ENCODE assay signal across 23 mouse cellular contexts in the genomic region with DNA sequence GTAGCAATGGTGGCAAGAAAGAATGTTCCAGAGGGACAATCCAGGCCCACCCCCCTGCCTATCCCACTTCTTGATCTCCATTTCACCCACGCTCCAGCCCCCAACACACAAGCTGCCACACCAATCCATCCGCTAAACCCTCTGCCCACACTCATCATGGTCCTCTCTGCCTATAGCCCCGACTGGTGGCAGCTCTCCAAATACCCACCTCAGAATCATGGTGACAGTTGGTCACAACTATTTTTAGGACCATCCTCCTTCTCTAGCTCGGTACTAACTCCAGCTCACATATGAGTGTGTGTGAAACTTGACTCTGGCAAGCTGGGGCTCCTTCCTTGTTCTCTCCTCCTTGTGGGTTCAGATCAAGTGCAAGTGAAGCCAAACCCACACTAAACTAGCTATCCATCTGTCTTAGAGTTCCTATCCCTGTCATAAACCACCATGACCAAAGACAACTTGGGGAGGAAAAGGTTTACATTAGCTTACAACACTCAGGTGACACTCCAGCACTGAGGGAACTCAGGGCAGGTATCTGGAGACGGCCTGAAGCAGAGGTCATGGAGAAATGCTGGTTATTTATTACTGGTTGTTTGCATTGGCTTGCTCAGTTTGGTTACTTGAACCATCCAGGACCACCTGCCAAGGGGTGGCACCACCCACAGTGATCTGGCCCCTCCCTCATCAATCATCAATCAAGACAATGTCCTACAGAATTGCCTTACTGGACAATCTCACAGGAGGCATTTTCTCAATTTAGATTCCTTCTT. TPM values are rescaled to one million over a fixed set of nuclear protein-coding genes. Genes with fewer than 3 reads are reported as not detected.
DNase-seq lines count a peak whose midpoint lies in the region; ATAC-seq and TF ChIP-seq lines count a peak whose summit lies in the region.
"Had no signal": no experiment of that assay in that cellular context is flagged by ENCODE, and none has a peak within 500 bp of the region (broad histone marks: within the 10 kb centered on the region; RNA-seq: fewer than 3 reads in every experiment).

No protein-coding gene starts in this region.

- no peaks in the 10 kb centered on the region for H3K9me3 ChIP-seq in forebrain, embryonic 15.5 days
- H3K9me3 ChIP-seq: forebrain, embryonic 12.5 days; midbrain, embryonic 12.5 days; neural tube, embryonic 15.5 days had no signal

- no peak overlapping the region for H3K4me2 ChIP-seq in forebrain, embryonic 15.5 days (replicated peaks)
- H3K4me2 ChIP-seq: forebrain, embryonic 12.5 days; liver, embryonic 11.5 days; lung, embryonic 14.5 days; midbrain, embryonic 12.5 days; neural tube, embryonic 15.5 days had no signal

- TF ChIP-seq CTCF in kidney, adult 2 months (conservative IDR thresholded peaks at IDR 0.05; ENCODE audit: insufficient read depth, insufficient read length, low read depth, low read length): no peak
- TF ChIP-seq CTCF in gastrocnemius, adult 2 months (IDR thresholded peaks at IDR 0.05): no peak

- intact Hi-C loops in gastrocnemius, adult 2 months (cut with DNase I): no loop called here

- no peak overlapping the region for H3K4me3 ChIP-seq in kidney, adult 2 months (ENCODE audit: insufficient read depth, low read depth, low read length)
- no peak overlapping the region for H3K4me3 ChIP-seq in forebrain, embryonic 15.5 days
- no peak overlapping the region for H3K4me3 ChIP-seq in gastrocnemius, adult 2 months
- H3K4me3 ChIP-seq: forebrain, embryonic 12.5 days; midbrain, embryonic 12.5 days; neural tube, embryonic 15.5 days had no signal

- ATAC-seq in forebrain, embryonic 15.5 days (replicated peaks): no peak
- ATAC-seq: hindbrain, embryonic 16.5 days; intestine, postnatal 0 days had no signal

- no peak for TF ChIP-seq POLR2A in kidney, adult 2 months (IDR thresholded peaks at IDR 0.05; ENCODE audit: low read depth, low read length)

- no peak overlapping the region for H3K27ac ChIP-seq in kidney, adult 2 months (ENCODE audit: insufficient read depth, low read depth, low read length)
- H3K27ac ChIP-seq in forebrain, embryonic 15.5 days (replicated peaks): no peak overlapping the region
- no peak overlapping the region for H3K27ac ChIP-seq in gastrocnemius, adult 2 months
- H3K27ac ChIP-seq: forebrain, embryonic 12.5 days; kidney, postnatal 0 days; macrophage; midbrain, embryonic 12.5 days; neural tube, embryonic 15.5 days had no signal

- H3K27me3 ChIP-seq in kidney, adult 2 months (replicated peaks; ENCODE audit: control insufficient read depth, insufficient read depth, low read length): no peaks in the 10 kb centered on the region
- no peaks in the 10 kb centered on the region for H3K27me3 ChIP-seq in forebrain, embryonic 15.5 days
- H3K27me3 ChIP-seq: forebrain, embryonic 12.5 days; neural tube, embryonic 15.5 days had no signal

- no peak overlapping the region for H3K9ac ChIP-seq in forebrain, embryonic 15.5 days (replicated peaks)
- H3K9ac ChIP-seq: forebrain, embryonic 12.5 days; lung, embryonic 14.5 days; midbrain, embryonic 12.5 days; neural tube, embryonic 15.5 days had no signal

- no peaks in the 10 kb centered on the region for H3K4me1 ChIP-seq in kidney, adult 2 months (ENCODE audit: control insufficient read depth, insufficient read depth, low read length)
- H3K4me1 ChIP-seq in forebrain, embryonic 15.5 days: no peaks in the 10 kb centered on the region
- H3K4me1 ChIP-seq: forebrain, embryonic 12.5 days; midbrain, embryonic 12.5 days; neural tube, embryonic 15.5 days had no signal

- H3K36me3 ChIP-seq in kidney, adult 2 months (ENCODE audit: control insufficient read depth, insufficient read depth, low read length): no peaks in the 10 kb centered on the region
- no peaks in the 10 kb centered on the region for H3K36me3 ChIP-seq in forebrain, embryonic 15.5 days
- H3K36me3 ChIP-seq: forebrain, embryonic 12.5 days; midbrain, embryonic 12.5 days; neural tube, embryonic 15.5 days had no signal

- peak; percentile 36 for DNase-seq in kidney, adult 2 months
- no peak for DNase-seq in kidney, postnatal 10 days
- peak; percentile 9 for DNase-seq in 416B (ENCODE audit: low read depth)
- DNase-seq in layer of hippocampus, adult 9-11 months: peak; percentile 70
- DNase-seq in right cerebral cortex, adult 2 months (ENCODE audit: low spot score in 2 of 2): peak; percentile 72 to 77
- DNase-seq in T-cell, adult 2 months (ENCODE audit: low spot score): no peak
- no peak for DNase-seq in gastrocnemius, adult 2 months
- DNase-seq: adrenal gland, postnatal 25 days; cerebellum, adult 9-11 months; embryo, embryonic 11 days; heart, adult 11 months; heart, postnatal 4 days; lung, embryonic 14.5 days; retina, postnatal 1 day had no signal

- 69% methylated on average over 5 of the region's 5 CpGs for WGBS in kidney, adult 2 months
- 80% methylated on average over 5 of the region's 5 CpGs for WGBS in forebrain, embryonic 15.5 days

RNA-seq across cellular contexts. Expression of gene D630045J12Rik, which starts 9.8 kb away (rescaled TPM):
- polyA plus RNA-seq in kidney, adult 2 months (2012; rRNA removed): 31.1 and 37.5 TPM in 2 replicates
- polyA plus RNA-seq in forebrain, embryonic 15.5 days (2015; fragmentation: Nextera tagmentation; extraction: Ambion mirVana): 17.6 and 18.4 TPM in 2 replicates
- under 1 TPM; 0.26 to 0.47 TPM for total RNA-seq in gastrocnemius, adult 2 months (2021)

RNA-seq across cellular contexts. Expression of gene Zc3hav1l, which starts 35.5 kb away (rescaled TPM):
- 1.6 and 1.9 TPM in 2 replicates for polyA plus RNA-seq in kidney, adult 2 months (2012; rRNA removed)
- 6.6 and 6.8 TPM in 2 replicates for polyA plus RNA-seq in forebrain, embryonic 15.5 days (2015; fragmentation: Nextera tagmentation; extraction: Ambion mirVana)
- under 1 TPM; 0.31 to 0.61 TPM for total RNA-seq in gastrocnemius, adult 2 months (2021)

Comparison
In these comparisons a context has a peak if more than half of its experiments do, and no peak if none do; other contexts are left out.
1. DNase-seq: peak in kidney, adult 2 months (single experiment), 416B (single experiment), layer of hippocampus, adult 9-11 months (single experiment) and right cerebral cortex, adult 2 months (2 of 2); none in kidney, postnatal 10 days (single experiment), T-cell, adult 2 months (single experiment) and gastrocnemius, adult 2 months (single experiment).